Mouse (Mus musculus) midbrain, embryonic 12.5 days (tissue): ENCODE data around the gene Acbd7. TPM values are rescaled to one million over a fixed set of nuclear protein-coding genes. Genes with fewer than 3 reads are reported as not detected.

Source experiments
- polyA plus RNA-seq: library from polyadenylated mRNA; unstranded; fragments of >200 nt; fragmentation: Nextera tagmentation; extraction: Ambion mirVana; gene quantifications from 2 replicates; pipeline ENCODE4 v1.2.1, GENCODE M21; 2016

Gene Acbd7
- polyA plus RNA-seq, 1 experiment from 2014 or later, result not detected

Other genes with a start within 250 kb of the Acbd7 start
- gene Fam171a1, start 221.9 kb upstream of the Acbd7 start, polyA plus RNA-seq, result 51.8 and 54.4 TPM in 2 replicates
- 67.1 and 69.2 TPM in 2 replicates for gene Nmt2, start 52.0 kb upstream of the Acbd7 start, polyA plus RNA-seq
- 15.8 and 16.1 TPM in 2 replicates for gene Rpp38, start 3.5 kb upstream of the Acbd7 start, polyA plus RNA-seq
- gene Olah, start 61.0 kb downstream of the Acbd7 start, polyA plus RNA-seq, result not detected in 2 replicates
- gene Meig1, start 86.5 kb downstream of the Acbd7 start, polyA plus RNA-seq, result 1.3 TPM in 1 of 2 replicates, not detected in the other
- 9.4 and 9.9 TPM in 2 replicates for gene Dclre1c, start 88.0 kb downstream of the Acbd7 start, polyA plus RNA-seq
- gene Suv39h2, start 138.9 kb downstream of the Acbd7 start, polyA plus RNA-seq, result 31.7 and 35.3 TPM in 2 replicates
- 10.4 and 11.5 TPM in 2 replicates for gene Gm45902, start 176.6 kb downstream of the Acbd7 start, polyA plus RNA-seq
- 91.8 and 95.9 TPM in 2 replicates for gene Hspa14, start 176.6 kb downstream of the Acbd7 start, polyA plus RNA-seq
- gene Cdnf, start 176.9 kb downstream of the Acbd7 start, polyA plus RNA-seq, result 0.08 and 0.15 TPM in 2 replicates
- 44.6 and 49.9 TPM in 2 replicates for gene Fam107b, start 234.3 kb downstream of the Acbd7 start, polyA plus RNA-seq